Mouse (Mus musculus) heart, embryonic 13.5 days (tissue): ENCODE results near the gene Fam19a4. TPM values are rescaled to one million over a fixed set of nuclear protein-coding genes. Genes with fewer than 3 reads are reported as not detected.
"Not testable (repeated sequence)": the region's sequence is repeated elsewhere in the genome, so short reads cannot be mapped to it uniquely, and the experiment has no call there.

Experiments
- ATAC-seq: fragments of 200-750 bp; cut with Nextera tagmentation; 2 replicates; pipeline ENCODE4 v1.8.0; 2017; ENCODE audit warnings: moderate TSS enrichment; ENCODE audit not compliant: insufficient number of reproducible peaks, low FRiP score, low TSS enrichment; ENCODE audit errors: extremely low read depth
- H3K27ac ChIP-seq: fragments of 300-500 bp; sonication (generic); replicated peaks from 2 replicates; pipeline ENCODE4 v1.5.1; 2015; ENCODE audit warnings: moderate library complexity, mild to moderate bottlenecking, inconsistent platforms
- H3K27me3 ChIP-seq: fragments of 300-500 bp; sonication (generic); replicated peaks from 2 replicates; pipeline ENCODE4 v1.6.1; 2015; ENCODE audit warnings: mild to moderate bottlenecking, inconsistent platforms
- H3K36me3 ChIP-seq: fragments of 300-500 bp; sonication (generic); 2 replicates; pipeline ENCODE4 v1.6.1; 2015; ENCODE audit warnings: mild to moderate bottlenecking, inconsistent platforms
- H3K4me1 ChIP-seq: fragments of 300-500 bp; sonication (generic); 2 replicates; pipeline ENCODE4 v1.6.1; 2015; ENCODE audit warnings: inconsistent platforms
- H3K4me2 ChIP-seq: fragments of 300-500 bp; sonication (generic); 2 replicates; pipeline ENCODE4 v1.6.1; 2015; ENCODE audit warnings: inconsistent platforms, mild to moderate bottlenecking, moderate library complexity
- H3K4me3 ChIP-seq: fragments of 300-500 bp; sonication (generic); 2 replicates; pipeline ENCODE4 v1.5.1; 2015; ENCODE audit warnings: moderate library complexity, mild to moderate bottlenecking, inconsistent platforms
- H3K9ac ChIP-seq: fragments of 300-500 bp; sonication (generic); 2 replicates; pipeline ENCODE4 v1.6.1; 2015; ENCODE audit warnings: inconsistent platforms, mild to moderate bottlenecking, moderate library complexity
- H3K9me3 ChIP-seq: fragments of 300-500 bp; sonication (generic); 2 replicates; pipeline ENCODE4 v1.6.1; 2016; ENCODE audit warnings: inconsistent platforms
- WGBS: fragments of 180-500 bp; shearing (Covaris S2); methylation state at CpG from one replicate; pipeline ENCODE4 v1.1.7; 2015; ENCODE audit warnings: mixed read lengths; 5-methylcytosine and 5-hydroxymethylcytosine counted together
- polyA plus RNA-seq: library from polyadenylated mRNA; unstranded; fragments of >200 nt; fragmentation: Nextera tagmentation; extraction: Ambion mirVana; gene quantifications from 2 replicates; pipeline ENCODE4 v1.2.1, GENCODE M21; 2015

Fam19a4 gene
- polyA plus RNA-seq, 1 experiment from 2014 or later, result not detected

GRCm38 (mm10) chr6:96935776-96936175, 124.4 kb downstream of the Fam19a4 start:
- 57% methylated on average over 1 of the region's 1 CpGs for WGBS
- Histone ChIP-seq H3K27me3 (no peaks in the 10 kb centered on the region), H3K36me3 (no peaks in the 10 kb centered on the region), H3K9ac (no peak overlapping the region), H3K4me1 (no peaks in the 10 kb centered on the region), H3K27ac (no peak overlapping the region), H3K9me3 (no peaks in the 10 kb centered on the region), H3K4me3 (no peak overlapping the region), H3K4me2 (no peak overlapping the region)
- no peak for ATAC-seq

DNA sequence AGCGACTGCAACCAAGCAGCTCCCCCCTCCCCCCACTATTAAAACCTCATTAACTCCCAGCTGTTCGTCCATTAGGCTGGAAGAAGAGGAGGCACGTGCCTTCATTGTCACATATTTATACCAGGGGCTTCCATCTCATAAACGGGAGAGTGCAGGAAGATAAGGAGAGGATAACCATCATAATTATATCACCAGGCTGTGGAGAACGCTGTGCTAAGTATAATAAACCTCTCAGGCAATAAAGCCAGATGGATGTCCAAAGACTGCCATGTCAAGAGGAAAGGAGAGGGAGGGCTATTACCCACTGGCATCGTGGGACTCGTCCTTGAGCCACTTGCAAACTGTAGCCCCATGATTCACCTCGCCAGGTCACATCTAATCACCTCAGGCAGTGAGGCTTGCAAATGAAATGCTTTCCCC, 151.1 kb downstream of the Fam19a4 start:
- ATAC-seq, result no peak
- WGBS, result 57% methylated on average over 8 of the region's 8 CpGs

GRCm38 (mm10) chr6:96877105-96877504, 183.1 kb downstream of the Fam19a4 start:
- H3K9me3 ChIP-seq, H3K4me2 ChIP-seq, ATAC-seq, H3K9ac ChIP-seq, H3K4me3 ChIP-seq, H3K27ac ChIP-seq, H3K4me1 ChIP-seq, H3K27me3 ChIP-seq, H3K36me3 ChIP-seq: not testable (repeated sequence)
- 84% methylated on average over 18 of the region's 18 CpGs for WGBS

More for the DNA sequence above, 151.1 kb downstream of the Fam19a4 start:
- Histone ChIP-seq H3K9me3 (no peaks in the 10 kb centered on the region), H3K4me2 (no peak overlapping the region), H3K27ac (no peak overlapping the region), H3K9ac (no peak overlapping the region), H3K4me3 (no peak overlapping the region), H3K27me3 (no peaks in the 10 kb centered on the region), H3K4me1 (no peaks in the 10 kb centered on the region), H3K36me3 (no peaks in the 10 kb centered on the region)

DNA sequence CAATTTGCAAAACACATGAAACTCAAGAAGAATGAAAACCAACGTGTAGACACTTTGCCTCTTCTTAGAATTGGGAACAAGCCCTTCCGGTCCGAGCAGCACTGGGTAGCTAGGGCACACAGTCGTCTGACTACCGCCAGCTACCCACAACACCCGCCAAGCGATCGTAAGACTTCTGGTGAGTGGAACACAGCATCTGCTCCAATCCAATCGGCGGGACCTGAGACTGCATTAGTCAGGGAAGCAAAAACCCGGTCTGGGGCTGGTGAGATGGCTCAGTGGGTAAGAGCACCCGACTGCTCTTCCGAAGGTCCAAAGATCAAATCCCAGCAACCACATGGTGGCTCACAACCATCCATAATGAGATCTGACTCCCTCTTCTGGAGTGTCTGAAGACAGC, 183.6 kb downstream of the Fam19a4 start:
- not testable (repeated sequence) for H3K9ac ChIP-seq, H3K27me3 ChIP-seq, H3K36me3 ChIP-seq, H3K4me3 ChIP-seq, H3K4me2 ChIP-seq, H3K4me1 ChIP-seq, ATAC-seq, H3K27ac ChIP-seq, H3K9me3 ChIP-seq
- 80% methylated on average over 13 of the region's 13 CpGs for WGBS

DNA sequence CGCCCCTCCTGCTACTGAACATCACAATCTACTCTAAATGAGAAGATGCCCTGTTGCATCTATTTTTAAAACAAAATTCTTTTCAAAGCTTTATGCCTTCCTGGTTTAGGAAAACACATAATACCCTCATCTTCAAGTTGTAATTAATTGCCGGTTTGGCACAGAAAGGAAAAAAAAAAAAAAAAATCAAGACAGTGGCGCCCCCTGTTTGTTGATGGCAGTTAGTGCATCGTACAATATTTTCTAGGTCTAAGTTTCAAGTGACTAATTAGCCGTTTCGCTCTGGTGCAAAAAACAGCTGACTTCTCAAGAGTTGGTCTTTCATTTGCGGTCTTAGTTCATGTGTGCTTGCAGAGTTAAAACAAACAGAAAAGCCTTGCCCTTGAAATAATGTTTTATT, 207.1 kb downstream of the Fam19a4 start:
- no peak overlapping the region for H3K27ac ChIP-seq
- no peaks in the 10 kb centered on the region for H3K9me3 ChIP-seq
- peak overlapping the region; percentile 28 for H3K4me2 ChIP-seq
- H3K9ac ChIP-seq, result no peak overlapping the region
- no peaks in the 10 kb centered on the region for H3K27me3 ChIP-seq
- H3K4me1 ChIP-seq, result no peaks in the 10 kb centered on the region
- WGBS, result 63% methylated on average over 7 of the region's 7 CpGs
- H3K36me3 ChIP-seq, result no peaks in the 10 kb centered on the region
- ATAC-seq, result no peak
- no peak overlapping the region for H3K4me3 ChIP-seq

GRCm38 (mm10) chr6:96843944-96844343, 216.3 kb downstream of the Fam19a4 start:
- no peak for ATAC-seq
- Histone ChIP-seq H3K9me3 (no peaks in the 10 kb centered on the region), H3K27me3 (no peaks in the 10 kb centered on the region; the same call in 1 of the 2 replicates), H3K27ac (no peak overlapping the region), H3K4me2 (no peak overlapping the region), H3K9ac (no peak overlapping the region), H3K36me3 (no peaks in the 10 kb centered on the region), H3K4me1 (no peaks in the 10 kb centered on the region), H3K4me3 (no peak overlapping the region)
- 22% methylated on average over 1 of the region's 1 CpGs for WGBS

- Histone ChIP-seq H3K36me3 (no peaks in the 10 kb centered on the region), H3K4me1 (no peaks in the 10 kb centered on the region), H3K4me3 (no peak overlapping the region), H3K4me2 (no peak overlapping the region), H3K9me3 (no peaks in the 10 kb centered on the region), H3K27ac (no peak overlapping the region), H3K27me3 (no peaks in the 10 kb centered on the region), H3K9ac (no peak overlapping the region)
- ATAC-seq, result no peak
- WGBS, result 59% methylated on average over 3 of the region's 3 CpGs
Observed at GRCm38 (mm10) chr6:96840634-96841033, 219.6 kb downstream of the Fam19a4 start.

DNA sequence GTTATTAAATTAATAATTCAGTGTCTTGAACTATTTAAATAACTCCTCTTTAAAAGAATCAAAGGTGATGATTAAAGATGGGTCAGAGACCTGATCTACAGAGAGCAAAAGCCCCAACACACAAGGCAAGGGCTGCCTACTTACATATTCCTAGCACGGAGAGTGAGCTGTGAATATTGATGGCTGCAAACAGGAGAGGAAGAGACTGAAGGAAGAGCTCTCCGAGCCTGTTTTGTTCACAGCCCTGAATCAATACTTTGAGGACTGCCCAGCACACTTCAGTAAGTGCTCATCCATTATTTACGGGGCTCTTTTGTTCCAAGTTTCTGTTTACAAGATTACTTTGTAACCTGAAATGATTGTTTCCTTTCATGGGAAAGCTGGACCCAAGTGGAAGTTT, 233.6 kb downstream of the Fam19a4 start:
- Histone ChIP-seq H3K9ac (no peak overlapping the region), H3K27ac (no peak overlapping the region), H3K4me3 (no peak overlapping the region), H3K36me3 (no peaks in the 10 kb centered on the region), H3K27me3 (no peaks in the 10 kb centered on the region), H3K4me2 (no peak overlapping the region), H3K4me1 (no peaks in the 10 kb centered on the region), H3K9me3 (no peaks in the 10 kb centered on the region)
- ATAC-seq, result no peak
- WGBS, result 65% methylated on average over 3 of the region's 3 CpGs

DNA sequence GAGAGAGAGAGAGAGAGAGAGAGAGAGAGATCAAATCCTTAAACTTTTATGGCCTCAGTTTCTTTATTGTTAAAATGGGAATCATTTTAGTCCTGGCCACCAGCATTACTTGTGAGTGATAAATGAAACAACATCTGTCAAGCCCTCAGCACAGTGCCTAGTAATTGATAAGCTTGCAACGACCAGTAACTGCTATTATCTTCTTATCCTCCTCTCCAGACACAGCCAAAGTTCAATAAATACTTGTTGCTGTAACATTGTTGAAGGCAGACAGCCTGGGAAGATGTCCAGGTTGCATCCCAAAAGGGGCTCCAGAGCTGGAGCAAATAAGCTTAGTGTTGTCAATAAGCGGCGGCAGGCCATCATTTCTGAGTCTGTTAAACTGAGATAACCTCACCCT, 257.2 kb downstream of the Fam19a4 start:
- Histone ChIP-seq H3K4me1 (no peaks in the 10 kb centered on the region), H3K27me3 (no peaks in the 10 kb centered on the region), H3K4me2 (no peak overlapping the region), H3K36me3 (no peaks in the 10 kb centered on the region), H3K4me3 (no peak overlapping the region), H3K9me3 (no peaks in the 10 kb centered on the region), H3K27ac (no peak overlapping the region), H3K9ac (no peak overlapping the region)
- WGBS, result 22% methylated on average over 3 of the region's 3 CpGs
- no peak for ATAC-seq

- Histone ChIP-seq H3K9me3 (no peaks in the 10 kb centered on the region), H3K4me2 (no peak overlapping the region), H3K4me1 (no peaks in the 10 kb centered on the region), H3K27me3 (no peaks in the 10 kb centered on the region), H3K9ac (no peak overlapping the region), H3K36me3 (no peaks in the 10 kb centered on the region), H3K27ac (no peak overlapping the region), H3K4me3 (no peak overlapping the region)
- ATAC-seq, result no peak
- 78% methylated on average over 1 of the region's 1 CpGs for WGBS
Observed at GRCm38 (mm10) chr6:96798746-96799145, 261.5 kb downstream of the Fam19a4 start.

DNA sequence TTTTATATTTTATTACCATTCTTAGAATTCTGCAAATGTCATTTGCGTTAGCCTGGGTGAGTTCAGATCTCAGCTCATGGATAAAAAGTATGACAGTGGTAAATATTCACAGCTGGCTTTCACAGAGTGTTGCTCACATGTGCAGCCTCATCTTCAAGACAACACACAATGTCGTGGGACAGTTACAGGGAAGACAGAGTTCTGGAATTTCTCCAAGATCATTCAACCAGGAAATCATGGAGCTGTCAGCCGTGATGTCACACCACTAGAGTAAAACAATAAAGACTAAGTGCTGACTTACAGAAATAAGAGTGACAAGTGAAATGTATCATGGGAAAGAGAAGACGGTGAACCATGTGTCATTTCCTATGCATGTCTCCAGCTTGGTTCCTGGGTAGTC, 262.8 kb downstream of the Fam19a4 start:
- no peaks in the 10 kb centered on the region for H3K27me3 ChIP-seq
- no peak overlapping the region for H3K27ac ChIP-seq
- 61% methylated on average over 4 of the region's 4 CpGs for WGBS
- no peak overlapping the region for H3K9ac ChIP-seq
- no peak overlapping the region for H3K4me3 ChIP-seq
- H3K36me3 ChIP-seq, result no peaks in the 10 kb centered on the region
- ATAC-seq, result no peak
- no peaks in the 10 kb centered on the region for H3K9me3 ChIP-seq
- no peaks in the 10 kb centered on the region for H3K4me1 ChIP-seq
- no peak overlapping the region for H3K4me2 ChIP-seq
